Mouse (Mus musculus) left cerebral cortex, adult 18-20 months (tissue): ENCODE data around the gene Man2b2. TPM values are rescaled to one million over a fixed set of nuclear protein-coding genes. Genes with fewer than 3 reads are reported as not detected.

Experiments
- DNase-seq, 2 experiments: peaks; one replicate each; pipeline ENCODE4 v3.0.0; 2021 to 2022; ENCODE audit warnings: low spot score in 2 of 2, mixed read lengths in 1 of 2
- total RNA-seq, 2 experiments: library from RNA; stranded (reverse); gene quantifications; 2 replicates each; pipeline ENCODE4 v1.2.3; 2021

Gene Man2b2
- total RNA-seq, 2 experiments from 2014 or later: 29.6 to 30.3 TPM

GRCm38 (mm10) chr5:36839032-36839431 is 8.6 kb upstream of the Man2b2 start:
- DNase-seq: peak; percentile 76 to 78

GRCm38 (mm10) chr5:36835933-36836332 is 5.5 kb upstream of the Man2b2 start:
- DNase-seq: peak; percentile 85 to 87

GRCm38 (mm10) chr5:36831272-36831671 is 819 bp upstream of the Man2b2 start:
- peak; percentile 51 to 56 for DNase-seq

GRCm38 (mm10) chr5:36829098-36829497 is 1.4 kb downstream of the Man2b2 start:
- DNase-seq: no peak

- no peak for DNase-seq
Measured at GRCm38 (mm10) chr5:36822907-36823306, 7.5 kb downstream of the Man2b2 start.

GRCm38 (mm10) chr5:36820142-36820541 is 10.3 kb downstream of the Man2b2 start:
- peak; percentile 75 to 79 for DNase-seq

- DNase-seq: no peak
Measured at GRCm38 (mm10) chr5:36819742-36820141, 10.7 kb downstream of the Man2b2 start.

- no peak for DNase-seq
Measured at GRCm38 (mm10) chr5:36817738-36818137, 12.7 kb downstream of the Man2b2 start.

- no peak for DNase-seq
Measured at GRCm38 (mm10) chr5:36814554-36814953, 15.9 kb downstream of the Man2b2 start.

- DNase-seq: peak; percentile 67 to 77
Measured at GRCm38 (mm10) chr5:36811413-36811812, 19.0 kb downstream of the Man2b2 start.

GRCm38 (mm10) chr5:36810634-36811033 is 19.8 kb downstream of the Man2b2 start:
- no peak for DNase-seq

GRCm38 (mm10) chr5:36809123-36809522 is 21.3 kb downstream of the Man2b2 start:
- no peak for DNase-seq

- no peak for DNase-seq
Measured at GRCm38 (mm10) chr5:36807106-36807505, 23.3 kb downstream of the Man2b2 start.

GRCm38 (mm10) chr5:36797291-36797690 is 33.2 kb downstream of the Man2b2 start:
- DNase-seq: no peak

GRCm38 (mm10) chr5:36796296-36797014 is 34.0 kb downstream of the Man2b2 start, which contains the start of gene Mrfap1:
TSS of gene Mrfap1 (minus strand) at chr5:36796772.
- DNase-seq: peak; percentile 94

- peak; percentile 67 to 77 for DNase-seq
Measured at GRCm38 (mm10) chr5:36795647-36796295, 34.7 kb downstream of the Man2b2 start.

GRCm38 (mm10) chr5:36791861-36792260 is 38.6 kb downstream of the Man2b2 start:
- DNase-seq: no peak

GRCm38 (mm10) chr5:36786052-36786451 is 44.4 kb downstream of the Man2b2 start:
- DNase-seq: no peak

GRCm38 (mm10) chr5:36779512-36779911 is 50.9 kb downstream of the Man2b2 start:
- no peak for DNase-seq

- DNase-seq: no peak
Measured at GRCm38 (mm10) chr5:36778901-36779300, 51.6 kb downstream of the Man2b2 start.

GRCm38 (mm10) chr5:36777186-36777585 is 53.3 kb downstream of the Man2b2 start:
- no peak for DNase-seq

GRCm38 (mm10) chr5:36776021-36776575 is 54.4 kb downstream of the Man2b2 start:
- DNase-seq: no peak
